Mouse (Mus musculus): ENCODE data around the gene Hoxc5.

DNA sequence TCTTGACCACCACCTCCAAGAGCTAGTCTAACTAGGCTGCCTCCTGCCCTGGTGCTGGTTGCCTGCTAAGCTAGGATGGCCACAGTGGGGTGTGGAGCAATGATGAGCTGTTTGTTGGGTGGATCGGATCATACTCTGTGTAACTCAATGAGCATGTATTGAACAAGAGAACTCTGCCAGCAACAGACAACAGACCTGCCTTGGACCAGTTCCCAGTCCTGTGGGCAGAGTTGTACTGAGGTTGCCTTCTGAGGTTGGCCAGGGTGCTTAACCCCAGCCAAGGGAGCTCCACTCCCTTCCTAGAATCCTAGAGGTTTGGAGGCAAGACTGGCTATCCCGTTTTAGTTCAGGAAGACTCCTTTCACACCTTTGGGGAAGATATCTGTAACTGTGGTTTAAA, 89.2 kb downstream of the Hoxc5 start:
- TF ChIP-seq CTCF (IDR thresholded peaks at IDR 0.05; ENCODE audit: borderline replicate concordance, control insufficient read depth, extremely low read depth, insufficient read depth, low read length, poor library complexity) (no peak), POLR2A (IDR thresholded peaks at IDR 0.05; ENCODE audit: control insufficient read depth, extremely low read depth, insufficient read depth, low read length, poor library complexity) (no peak)
